Mouse (Mus musculus) limb, embryonic 11.5 days (tissue): ENCODE measurements around the gene Rnf26. TPM values are rescaled to one million over a fixed set of nuclear protein-coding genes. Genes with fewer than 3 reads are reported as not detected.

Experiments used
- ATAC-seq: fragments of 200-750 bp; cut with Nextera tagmentation; 2 replicates; pipeline ENCODE4 v1.8.0; 2017; ENCODE audit warnings: low read depth; ENCODE audit not compliant: insufficient number of reproducible peaks, low FRiP score, low TSS enrichment
- DNase-seq: peaks from one replicate; pipeline ENCODE4 v3.0.0-alpha.2; 2015; ENCODE audit warnings: low spot score
- H3K27ac ChIP-seq: fragments of 300-500 bp; sonication (generic); replicated peaks from 2 replicates; pipeline ENCODE4 v1.5.1; 2014; ENCODE audit warnings: low read depth, mild to moderate bottlenecking, low read length
- H3K27me3 ChIP-seq: fragments of 300-500 bp; sonication (generic); 2 replicates; pipeline ENCODE4 v1.6.1; 2014; ENCODE audit warnings: mild to moderate bottlenecking, low read length, mixed read lengths; ENCODE audit not compliant: control insufficient read depth, insufficient read depth
- H3K36me3 ChIP-seq: fragments of 300-500 bp; sonication (generic); 2 replicates; pipeline ENCODE4 v1.6.1; 2014; ENCODE audit warnings: mild to moderate bottlenecking, low read length, moderate library complexity, mixed read lengths; ENCODE audit not compliant: control insufficient read depth, insufficient read depth
- H3K4me1 ChIP-seq: fragments of 300-500 bp; sonication (generic); 2 replicates; pipeline ENCODE4 v1.6.1; 2014; ENCODE audit warnings: low read length, mixed read lengths; ENCODE audit not compliant: control insufficient read depth, insufficient read depth
- H3K4me2 ChIP-seq: fragments of 300-500 bp; sonication (generic); 2 replicates; pipeline ENCODE4 v1.6.1; 2014; ENCODE audit warnings: low read depth, mild to moderate bottlenecking, moderate library complexity; ENCODE audit not compliant: severe bottlenecking
- H3K4me3 ChIP-seq: fragments of 300-500 bp; sonication (generic); 2 replicates; pipeline ENCODE4 v1.5.1; 2014; ENCODE audit warnings: low read depth, low read length
- H3K9ac ChIP-seq: fragments of 300-500 bp; sonication (generic); 2 replicates; pipeline ENCODE4 v1.6.1; 2014; ENCODE audit warnings: mild to moderate bottlenecking, low read length
- H3K9me3 ChIP-seq: fragments of 300-500 bp; sonication (generic); 2 replicates; pipeline ENCODE4 v1.6.1; 2016; ENCODE audit warnings: low read length; ENCODE audit not compliant: control insufficient read depth
- WGBS: fragments of 180-500 bp; shearing (Covaris S2); extraction: QIAGEN DNeasy Blood & Tissue Kit; methylation state at CpG from one replicate; pipeline ENCODE4 v1.1.7; 2014; 5-methylcytosine and 5-hydroxymethylcytosine counted together
- polyA plus RNA-seq: library from polyadenylated mRNA; unstranded; fragments of >200 nt; fragmentation: Nextera tagmentation; extraction: Ambion mirVana; gene quantifications from 2 replicates; pipeline ENCODE4 v1.2.1, GENCODE M21; 2014

Gene Rnf26
- polyA plus RNA-seq, 1 experiment from 2014 or later = 77.3 TPM

GRCm38 (mm10) chr9:44045884-44046272, 67.4 kb downstream of the Rnf26 start:
- no peaks in the 10 kb centered on the region for H3K9me3 ChIP-seq
- H3K27ac ChIP-seq = no peak overlapping the region
- 81% methylated on average over 5 of the region's 5 CpGs for WGBS
- ATAC-seq (no peak), DNase-seq (no peak)
- H3K4me2 ChIP-seq = no peak overlapping the region
- peaks cover 29% of the 10 kb centered on the region for H3K27me3 ChIP-seq
- H3K9ac ChIP-seq = no peak overlapping the region
- H3K36me3 ChIP-seq = no peaks in the 10 kb centered on the region
- H3K4me3 ChIP-seq = no peak overlapping the region
- H3K4me1 ChIP-seq = peaks cover 4% of the 10 kb centered on the region; the same call in 1 of the 2 replicates

Other genes starting within 250 kb of the Rnf26 start
- gene Thy1, start 70.1 kb downstream of the Rnf26 start, polyA plus RNA-seq = 0.34 and 0.52 TPM in 2 replicates
- 6.8 and 8.7 TPM in 2 replicates for gene Usp2, start 46.5 kb downstream of the Rnf26 start, polyA plus RNA-seq
- gene Mfrp, start 11.8 kb downstream of the Rnf26 start, polyA plus RNA-seq = 0.13 TPM in 1 of 2 replicates, not detected in the other
- gene C1qtnf5, start 6.3 kb downstream of the Rnf26 start, polyA plus RNA-seq = 0.40 and 0.45 TPM in 2 replicates
- 0.10 TPM in 1 of 2 replicates, not detected in the other for gene Gm49380, start within 50 bp of the Rnf26 start, polyA plus RNA-seq
- gene Mcam, start 21.0 kb upstream of the Rnf26 start, polyA plus RNA-seq = 12.7 and 13.4 TPM in 2 replicates
- 19.2 and 21.7 TPM in 2 replicates for gene Cbl, start 120.5 kb upstream of the Rnf26 start, polyA plus RNA-seq
- not detected in 2 replicates for gene Ccdc153, start 127.2 kb upstream of the Rnf26 start, polyA plus RNA-seq
- 0.08 TPM in 1 of 2 replicates, not detected in the other for gene Pdzd3, start 138.0 kb upstream of the Rnf26 start, polyA plus RNA-seq
- gene Nlrx1, start 155.1 kb upstream of the Rnf26 start, polyA plus RNA-seq = 2.7 and 3.0 TPM in 2 replicates
- gene Abcg4, start 175.1 kb upstream of the Rnf26 start, polyA plus RNA-seq = 3.4 and 3.7 TPM in 2 replicates
- gene Hinfp, start 192.2 kb upstream of the Rnf26 start, polyA plus RNA-seq = 19.5 and 28.4 TPM in 2 replicates
- gene C2cd2l, start 206.8 kb upstream of the Rnf26 start, polyA plus RNA-seq = 6.5 and 7.6 TPM in 2 replicates
- gene Dpagt1, start 212.5 kb upstream of the Rnf26 start, polyA plus RNA-seq = 52.3 and 55.8 TPM in 2 replicates
- gene H2afx, start 221.2 kb upstream of the Rnf26 start, polyA plus RNA-seq = 507 and 525 TPM in 2 replicates
- 145 and 153 TPM in 2 replicates for gene Hmbs, start 230.7 kb upstream of the Rnf26 start, polyA plus RNA-seq
- gene Vps11, start 248.2 kb upstream of the Rnf26 start, polyA plus RNA-seq = 26.4 and 26.6 TPM in 2 replicates